Mouse (Mus musculus): Measurements from ENCODE around the gene Olfr27.

The Olfr27 gene

GRCm38 (mm10) chr9:39127831-39128230 is at the start of gene Olfr27:
Gene Olfr27 (plus strand): TSS chr9:39128131.
- DNase-seq (ENCODE audit: extremely low read depth, insufficient read length, low spot score): no peak

DNA sequence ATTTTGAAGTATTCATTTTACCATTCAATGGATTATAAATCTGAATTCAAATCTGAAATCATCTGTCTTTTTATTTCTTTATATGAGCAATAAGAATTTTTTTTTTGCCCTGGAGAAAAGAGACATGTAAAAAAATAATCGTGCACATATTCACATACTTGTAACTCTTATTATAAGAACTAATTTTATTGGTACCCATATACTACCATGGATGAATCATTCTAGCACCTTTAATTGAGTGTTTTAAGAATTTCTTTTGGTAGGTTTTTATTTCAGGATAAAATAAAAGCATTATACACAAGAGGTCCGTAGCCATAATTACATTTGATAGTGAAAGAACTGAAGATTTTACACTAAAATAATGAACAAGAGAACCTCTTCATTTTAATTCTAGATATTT is 49.1 kb upstream of the Olfr27 start, which contains the start of gene Olfr938:
Olfr938 (minus strand) TSS at position 101 of the 400 bp plus-strand sequence.
- no peak for DNase-seq (ENCODE audit: extremely low read depth, insufficient read length, low spot score)

DNA sequence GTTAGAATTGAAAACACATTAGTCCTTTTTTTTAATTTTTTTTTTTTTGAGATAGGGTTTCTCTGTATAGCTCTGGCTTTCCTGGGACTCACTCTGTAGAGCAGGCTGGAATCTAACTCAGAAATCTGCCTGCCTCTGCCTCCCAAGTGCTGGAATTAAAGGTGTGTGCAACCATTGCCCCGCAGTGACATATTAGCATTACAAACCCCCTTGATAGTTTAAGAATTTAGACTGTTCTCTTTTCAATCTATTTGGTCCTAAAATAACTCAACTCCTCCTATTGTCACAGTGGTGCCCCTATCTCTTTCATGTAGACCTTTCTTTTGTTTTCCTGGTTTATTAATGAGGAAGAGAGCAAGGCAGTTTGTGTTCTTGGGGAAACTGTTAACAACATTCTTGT is 605 bp upstream of the Olfr27 start:
- no peak for DNase-seq (ENCODE audit: extremely low read depth, insufficient read length, low spot score)

GRCm38 (mm10) chr9:39152401-39152800 is 24.5 kb downstream of the Olfr27 start:
- DNase-seq (ENCODE audit: extremely low read depth, insufficient read length, low spot score): no peak

DNA sequence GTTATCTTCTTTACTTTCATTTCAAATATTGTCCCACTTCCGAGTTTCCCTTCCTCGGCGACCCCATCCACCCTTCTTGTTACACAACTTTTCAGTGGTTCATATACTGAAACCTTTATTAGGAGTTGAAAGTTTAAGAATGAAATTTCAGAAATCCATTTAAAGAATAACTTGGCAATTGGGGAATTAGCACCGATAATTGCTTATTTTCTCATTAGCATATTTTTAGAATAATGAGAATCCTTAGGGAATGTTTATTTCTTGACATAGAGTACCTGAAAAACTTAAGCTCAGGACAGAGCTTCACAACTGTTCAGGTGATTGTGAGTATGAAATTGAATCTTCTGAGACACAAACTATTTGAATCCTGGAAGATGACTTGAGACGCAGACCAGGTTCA is 38.1 kb downstream of the Olfr27 start, which contains the start of gene Olfr943:
Olfr943 (plus strand) TSS at position 301 of the 400 bp plus-strand sequence.
- DNase-seq (ENCODE audit: extremely low read depth, insufficient read length, low spot score): no peak

Measured in 3134 (cell line).